Mouse (Mus musculus) midbrain, embryonic 12.5 days (tissue): ENCODE results near the gene Cox8a. TPM values are rescaled to one million over a fixed set of nuclear protein-coding genes. Genes with fewer than 3 reads are reported as not detected.
A peak's percentile ranks its signal among the peaks of the same experiment; 100 is the strongest.

Source experiments
- ATAC-seq: fragments of 200-750 bp; cut with Nextera tagmentation; 2 replicates; pipeline ENCODE4 v1.8.0; 2017; ENCODE audit warnings: low read depth, moderate TSS enrichment, moderate library complexity; ENCODE audit not compliant: low FRiP score
- H3K27ac ChIP-seq: fragments of 300-500 bp; sonication (generic); replicated peaks from 2 replicates; pipeline ENCODE4 v1.5.1; 2016; ENCODE audit warnings: mild to moderate bottlenecking
- H3K27me3 ChIP-seq: fragments of 300-500 bp; sonication (generic); 2 replicates; pipeline ENCODE4 v1.6.1; 2016; ENCODE audit warnings: mild to moderate bottlenecking
- H3K36me3 ChIP-seq: fragments of 300-500 bp; sonication (generic); 2 replicates; pipeline ENCODE4 v1.6.1; 2016
- H3K4me1 ChIP-seq: fragments of 300-500 bp; sonication (generic); 2 replicates; pipeline ENCODE4 v1.6.1; 2016
- H3K4me2 ChIP-seq: fragments of 300-500 bp; sonication (generic); replicated peaks from 2 replicates; pipeline ENCODE4 v1.6.1; 2016; ENCODE audit warnings: mild to moderate bottlenecking, moderate library complexity
- H3K4me3 ChIP-seq: fragments of 300-500 bp; sonication (generic); 2 replicates; pipeline ENCODE4 v1.5.1; 2016; ENCODE audit warnings: mild to moderate bottlenecking
- H3K9ac ChIP-seq: fragments of 300-500 bp; sonication (generic); replicated peaks from 2 replicates; pipeline ENCODE4 v1.6.1; 2016; ENCODE audit warnings: mild to moderate bottlenecking, moderate library complexity
- H3K9me3 ChIP-seq: fragments of 300-500 bp; sonication (generic); 2 replicates; pipeline ENCODE4 v1.6.1; 2016; ENCODE audit warnings: mild to moderate bottlenecking
- WGBS: fragments of 180-500 bp; shearing (Covaris S2); methylation state at CpG from one replicate; pipeline ENCODE4 v1.1.7; 2016; 5-methylcytosine and 5-hydroxymethylcytosine counted together
- polyA plus RNA-seq: library from polyadenylated mRNA; unstranded; fragments of >200 nt; fragmentation: Nextera tagmentation; extraction: Ambion mirVana; gene quantifications from 2 replicates; pipeline ENCODE4 v1.2.1, GENCODE M21; 2016

Cox8a gene
- polyA plus RNA-seq, 1 experiment from 2014 or later = 763 TPM

- Histone ChIP-seq H3K27me3 (peaks cover 87% of the 10 kb centered on the region), H3K9ac (no peak overlapping the region), H3K9me3 (no peaks in the 10 kb centered on the region), H3K4me3 (no peak overlapping the region), H3K4me2 (no peak overlapping the region), H3K27ac (no peak overlapping the region), H3K36me3 (no peaks in the 10 kb centered on the region), H3K4me1 (peaks cover 73% of the 10 kb centered on the region)
- no peak for ATAC-seq
- 78% methylated on average over 8 of the region's 8 CpGs for WGBS
Observed at GRCm38 (mm10) chr19:7180756-7181405, 36.5 kb downstream of the Cox8a start.

DNA sequence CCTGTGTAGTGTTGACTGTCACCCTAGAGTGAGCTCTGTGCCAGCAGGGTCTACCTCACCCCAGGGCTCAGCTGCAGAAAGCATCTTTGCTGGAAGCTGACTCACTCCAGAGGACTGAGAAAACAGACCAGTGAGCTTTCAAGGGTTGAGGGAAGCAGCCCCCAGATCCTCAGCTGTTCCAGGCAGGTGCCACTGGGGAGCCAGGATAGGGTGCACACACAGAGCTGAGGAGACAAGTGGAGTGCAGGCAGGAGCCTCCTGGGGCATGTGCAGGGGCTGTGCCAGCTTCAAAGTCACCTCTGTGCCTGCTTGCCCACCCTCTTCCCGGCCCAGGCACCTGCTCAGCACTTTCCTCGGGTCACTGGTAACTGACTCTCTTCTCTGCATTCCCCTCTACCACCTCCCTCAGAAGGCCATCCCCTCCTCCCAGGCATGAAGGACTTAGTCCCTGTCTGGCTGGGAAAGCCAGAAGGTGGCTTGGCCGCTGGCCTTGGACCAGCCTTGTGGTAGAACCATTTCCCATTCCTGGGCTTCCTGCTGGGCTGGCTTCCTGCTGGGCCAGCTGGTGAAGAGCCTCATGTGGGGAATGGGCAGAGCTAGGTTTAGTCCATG is 38.5 kb downstream of the Cox8a start:
- H3K27ac ChIP-seq = no peak overlapping the region
- H3K9ac ChIP-seq = no peak overlapping the region
- H3K4me3 ChIP-seq = no peak overlapping the region
- no peaks in the 10 kb centered on the region for H3K9me3 ChIP-seq
- H3K27me3 ChIP-seq = peaks cover 73% of the 10 kb centered on the region
- H3K4me1 ChIP-seq = peaks cover 67% of the 10 kb centered on the region
- H3K36me3 ChIP-seq = no peaks in the 10 kb centered on the region
- H3K4me2 ChIP-seq = no peak overlapping the region
- WGBS = 60% methylated on average over 3 of the region's 3 CpGs
- ATAC-seq = no peak

DNA sequence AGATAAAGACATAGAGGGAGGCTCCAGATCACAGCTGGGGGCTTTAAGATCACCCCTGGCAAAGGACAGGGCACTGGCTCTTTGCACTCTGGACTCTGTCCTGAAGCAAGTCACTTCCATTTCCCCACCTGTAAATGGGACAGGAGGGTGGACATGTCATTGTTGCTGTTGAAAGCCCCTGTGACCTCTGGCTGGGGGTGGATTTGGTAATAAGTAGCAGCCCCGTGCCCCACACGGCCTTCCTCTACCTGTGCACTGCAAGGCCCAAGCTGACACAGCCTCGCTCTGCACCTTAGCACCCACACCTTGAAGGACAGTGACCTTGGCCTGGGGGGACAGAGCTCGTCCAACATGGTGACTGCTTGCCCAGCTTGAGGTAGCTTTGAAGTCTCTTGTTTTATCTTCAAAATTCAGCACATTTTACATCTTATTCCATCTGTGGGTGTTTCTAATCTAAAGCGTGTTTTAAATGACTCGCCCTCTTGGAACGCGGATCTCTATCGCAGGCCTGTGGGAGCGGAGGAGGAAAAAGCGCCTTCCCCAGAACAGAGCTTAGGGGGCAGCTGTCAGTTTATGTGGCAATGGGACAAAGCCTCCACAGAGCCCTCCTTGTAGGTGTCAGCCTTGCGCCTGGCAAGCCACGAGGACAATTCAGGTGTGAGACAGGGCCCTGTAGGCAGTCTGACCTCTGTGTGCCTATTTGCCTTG is 39.5 kb downstream of the Cox8a start:
- Histone ChIP-seq H3K27me3 (peaks cover 72% of the 10 kb centered on the region), H3K36me3 (no peaks in the 10 kb centered on the region), H3K4me2 (no peak overlapping the region), H3K9me3 (no peaks in the 10 kb centered on the region), H3K4me1 (peaks cover 62% of the 10 kb centered on the region), H3K4me3 (no peak overlapping the region), H3K27ac (0 out of 2 replicates have a peak overlapping the region, but pooled peaks have one; percentile 15), H3K9ac (no peak overlapping the region)
- ATAC-seq = no peak
- 58% methylated on average over 13 of the region's 13 CpGs for WGBS

- peaks cover 61% of the 10 kb centered on the region for H3K27me3 ChIP-seq
- H3K4me2 ChIP-seq = no peak overlapping the region
- H3K36me3 ChIP-seq = no peaks in the 10 kb centered on the region
- no peak overlapping the region; the same call in 1 of the 2 replicates for H3K27ac ChIP-seq
- 0 out of 2 replicates have a peak overlapping the region, but pooled peaks have one; percentile 17 for H3K9ac ChIP-seq
- peaks cover 61% of the 10 kb centered on the region for H3K4me1 ChIP-seq
- H3K4me3 ChIP-seq = no peak overlapping the region
- H3K9me3 ChIP-seq = no peaks in the 10 kb centered on the region
- no peak for ATAC-seq
- WGBS = 7% methylated on average over 11 of the region's 11 CpGs
Observed at GRCm38 (mm10) chr19:7176041-7176696, 41.2 kb downstream of the Cox8a start.

GRCm38 (mm10) chr19:7172051-7172866 is 45.2 kb downstream of the Cox8a start:
- Histone ChIP-seq H3K4me2 (peak overlapping the region; percentile 25; the same call in 1 of the 2 replicates), H3K27me3 (peaks cover 48% of the 10 kb centered on the region), H3K36me3 (no peaks in the 10 kb centered on the region), H3K9ac (0 out of 2 replicates have a peak overlapping the region, but pooled peaks have one; percentile 15), H3K27ac (peak overlapping the region; percentile 61), H3K4me3 (no peak overlapping the region), H3K9me3 (no peaks in the 10 kb centered on the region), H3K4me1 (peaks cover 42% of the 10 kb centered on the region)
- 13% methylated on average over 13 of the region's 13 CpGs for WGBS
- ATAC-seq = peak; percentile 94

DNA sequence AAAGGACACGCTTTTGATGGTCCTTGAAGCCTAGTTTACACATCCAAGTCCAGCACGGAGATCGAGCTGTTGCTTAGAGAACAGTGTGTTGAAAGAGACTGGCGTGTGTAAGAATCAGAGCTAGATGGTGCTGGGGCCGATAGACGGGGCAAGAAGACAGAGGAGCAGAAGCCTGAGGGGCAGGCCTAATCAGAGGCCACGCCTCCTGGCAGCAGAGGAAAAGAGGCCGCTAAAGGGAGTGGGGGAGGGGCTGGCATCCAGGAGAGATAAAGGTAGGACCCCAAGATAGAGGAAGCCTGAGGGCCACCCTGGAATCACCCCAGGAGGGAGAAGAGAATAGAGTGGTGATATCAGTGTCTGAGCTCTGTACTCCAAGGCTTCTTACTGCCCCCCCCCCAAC is 46.0 kb downstream of the Cox8a start:
- no peak overlapping the region for H3K9ac ChIP-seq
- no peaks in the 10 kb centered on the region for H3K9me3 ChIP-seq
- WGBS = 6% methylated on average over 8 of the region's 8 CpGs
- H3K4me3 ChIP-seq = no peak overlapping the region
- H3K4me1 ChIP-seq = peaks cover 42% of the 10 kb centered on the region
- peak overlapping the region; percentile 25; the same call in 1 of the 2 replicates for H3K4me2 ChIP-seq
- ATAC-seq = peak; percentile 6; the same call in 1 of the 2 replicates
- H3K36me3 ChIP-seq = no peaks in the 10 kb centered on the region
- peaks cover 54% of the 10 kb centered on the region for H3K27me3 ChIP-seq
- H3K27ac ChIP-seq = peak overlapping the region; percentile 61

DNA sequence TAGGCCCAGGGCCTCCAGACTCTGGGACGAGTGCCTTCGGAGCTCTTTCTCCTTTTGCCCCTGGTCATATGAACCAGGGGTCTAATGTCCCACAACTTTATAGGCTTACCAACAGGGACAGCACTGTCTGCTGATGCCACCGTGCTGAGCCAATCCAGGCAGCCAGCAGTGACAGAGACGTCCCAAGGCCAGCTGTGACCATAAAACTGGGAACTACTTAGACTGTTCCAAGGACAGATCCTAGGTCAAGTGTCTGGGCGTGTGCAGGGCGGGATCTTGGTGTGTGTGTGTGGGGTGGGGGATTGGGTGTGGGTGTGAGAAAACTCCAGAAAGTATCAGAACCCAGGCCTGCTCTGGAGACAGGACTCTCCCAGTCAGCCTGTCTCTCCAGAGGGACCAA is 46.5 kb downstream of the Cox8a start:
- Histone ChIP-seq H3K27ac (peak overlapping the region; percentile 61; the same call in 1 of the 2 replicates), H3K36me3 (no peaks in the 10 kb centered on the region), H3K9me3 (no peaks in the 10 kb centered on the region), H3K9ac (no peak overlapping the region), H3K4me1 (peaks cover 42% of the 10 kb centered on the region), H3K4me2 (no peak overlapping the region), H3K4me3 (no peak overlapping the region), H3K27me3 (peaks cover 56% of the 10 kb centered on the region)
- no peak for ATAC-seq
- 73% methylated on average over 6 of the region's 6 CpGs for WGBS

GRCm38 (mm10) chr19:7168423-7168822 is 49.0 kb downstream of the Cox8a start:
- no peak overlapping the region for H3K4me3 ChIP-seq
- no peak for ATAC-seq
- no peak overlapping the region for H3K9ac ChIP-seq
- WGBS = 41% methylated on average over 2 of the region's 2 CpGs
- no peak overlapping the region for H3K4me2 ChIP-seq
- H3K27ac ChIP-seq = no peak overlapping the region
- peaks cover 73% of the 10 kb centered on the region for H3K27me3 ChIP-seq
- H3K36me3 ChIP-seq = no peaks in the 10 kb centered on the region
- peaks cover 57% of the 10 kb centered on the region for H3K4me1 ChIP-seq
- no peaks in the 10 kb centered on the region for H3K9me3 ChIP-seq

DNA sequence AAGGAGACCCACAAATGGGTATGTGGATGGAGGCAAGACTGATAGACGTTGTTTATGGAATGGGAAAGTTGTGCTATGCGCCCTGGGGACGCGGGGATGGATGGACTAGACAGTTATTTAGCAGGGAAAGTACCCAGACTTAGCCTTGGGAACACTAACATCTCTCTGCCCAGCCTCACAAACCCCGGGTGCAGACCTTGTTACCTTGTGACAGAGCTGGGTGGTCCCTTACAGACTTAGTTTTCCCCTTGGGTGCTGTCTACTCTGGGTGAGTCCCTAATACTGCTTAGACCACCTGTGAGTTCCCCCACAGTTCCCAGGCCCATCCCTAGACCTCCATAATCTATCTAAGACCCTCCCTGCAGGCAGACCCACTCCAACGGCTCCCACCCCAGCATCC is 50.6 kb downstream of the Cox8a start:
- peaks cover 81% of the 10 kb centered on the region for H3K27me3 ChIP-seq
- no peak overlapping the region for H3K9ac ChIP-seq
- ATAC-seq = no peak
- H3K27ac ChIP-seq = no peak overlapping the region
- H3K36me3 ChIP-seq = no peaks in the 10 kb centered on the region
- H3K4me1 ChIP-seq = peaks cover 43% of the 10 kb centered on the region
- H3K9me3 ChIP-seq = no peaks in the 10 kb centered on the region
- WGBS = 9% methylated on average over 6 of the region's 6 CpGs
- no peak overlapping the region for H3K4me2 ChIP-seq
- no peak overlapping the region for H3K4me3 ChIP-seq

- no peaks in the 10 kb centered on the region for H3K36me3 ChIP-seq
- peak overlapping the region; percentile 65 for H3K4me3 ChIP-seq
- peak overlapping the region; percentile 88 for H3K4me2 ChIP-seq
- H3K9ac ChIP-seq = peak overlapping the region; percentile 76
- peaks cover 84% of the 10 kb centered on the region for H3K27me3 ChIP-seq
- H3K9me3 ChIP-seq = no peaks in the 10 kb centered on the region
- ATAC-seq = peak; percentile 28; the same call in 1 of the 2 replicates
- 2% methylated on average over 9 of the region's 15 CpGs for WGBS
- peak overlapping the region; percentile 30; the same call in 1 of the 2 replicates for H3K27ac ChIP-seq
- peaks cover 38% of the 10 kb centered on the region for H3K4me1 ChIP-seq
Observed at GRCm38 (mm10) chr19:7166200-7166711, 51.2 kb downstream of the Cox8a start.
